In genomic region chr12:71641486-71641885, GRCm38 (mm10) we compare ENCODE assay signal across 26 mouse cellular contexts.
"Had no signal": no experiment of that assay in that cellular context is flagged by ENCODE, and none has a peak within 500 bp of the region (broad histone marks: within the 10 kb centered on the region; RNA-seq: fewer than 3 reads in every experiment).

No protein-coding gene starts in this region.

- H3K4me2 ChIP-seq: heart, embryonic 11.5 days; heart, embryonic 13.5 days; heart, embryonic 15.5 days; hindbrain, embryonic 13.5 days; hindbrain, embryonic 15.5 days; kidney, embryonic 15.5 days; limb, embryonic 12.5 days; limb, embryonic 15.5 days; liver, embryonic 12.5 days had no signal

- DNase-seq: gastrocnemius, postnatal 14 days; gastrocnemius, postnatal 36 days; heart, adult 11 months; heart, adult 2 months; heart, postnatal 14 days; heart, postnatal 36 days; kidney, adult 11 months; kidney, adult 2 months; kidney, adult 9 months; kidney, postnatal 14 days; kidney, postnatal 36 days; layer of hippocampus, adult 9-11 months; layer of hippocampus, postnatal 36 days; left cerebral cortex, postnatal 4 days had no signal

- H3K36me3 ChIP-seq: heart, embryonic 13.5 days; heart, embryonic 15.5 days; hindbrain, embryonic 13.5 days; hindbrain, embryonic 15.5 days; kidney, embryonic 15.5 days; limb, embryonic 12.5 days; limb, embryonic 15.5 days; liver, embryonic 12.5 days had no signal

- H3K9ac ChIP-seq: heart, embryonic 13.5 days; heart, embryonic 15.5 days; hindbrain, embryonic 13.5 days; hindbrain, embryonic 15.5 days; kidney, embryonic 15.5 days; limb, embryonic 12.5 days; limb, embryonic 15.5 days; liver, embryonic 12.5 days had no signal

- H3K27me3 ChIP-seq: heart, embryonic 13.5 days; heart, embryonic 15.5 days; hindbrain, embryonic 13.5 days; hindbrain, embryonic 15.5 days; kidney, embryonic 15.5 days; limb, embryonic 12.5 days; limb, embryonic 15.5 days; liver, embryonic 12.5 days had no signal

- H3K4me3 ChIP-seq: heart, adult 2 months; heart, embryonic 13.5 days; heart, embryonic 15.5 days; hindbrain, embryonic 13.5 days; hindbrain, embryonic 15.5 days; kidney, embryonic 15.5 days; limb, embryonic 12.5 days; limb, embryonic 15.5 days; liver, embryonic 12.5 days had no signal

- H3K27ac ChIP-seq: heart, adult 2 months; heart, embryonic 15.5 days; hindbrain, embryonic 13.5 days; hindbrain, embryonic 15.5 days; hindbrain, postnatal 0 days; kidney, embryonic 15.5 days; kidney, postnatal 0 days; limb, embryonic 12.5 days; limb, embryonic 15.5 days; liver, embryonic 12.5 days had no signal

- ATAC-seq: hindbrain, postnatal 0 days; intestine, embryonic 16.5 days; liver, embryonic 12.5 days had no signal

- H3K4me1 ChIP-seq: liver, embryonic 12.5 days had no signal

- H3K9me3 ChIP-seq: heart, embryonic 13.5 days; heart, embryonic 15.5 days; hindbrain, embryonic 13.5 days; hindbrain, embryonic 15.5 days; kidney, embryonic 15.5 days; limb, embryonic 12.5 days; limb, embryonic 15.5 days; liver, embryonic 12.5 days had no signal
